Mouse (Mus musculus) hindbrain, embryonic 16.5 days (tissue): ENCODE data around the gene Trmt13. TPM values are rescaled to one million over a fixed set of nuclear protein-coding genes. Genes with fewer than 3 reads are reported as not detected.
"Not testable (repeated sequence)": the region's sequence is repeated elsewhere in the genome, so short reads cannot be mapped to it uniquely, and the experiment has no call there.

Experiments used
- ATAC-seq: fragments of 200-750 bp; cut with Nextera tagmentation; 2 replicates; pipeline ENCODE4 v1.8.0; 2017; ENCODE audit warnings: moderate TSS enrichment, moderate library complexity
- H3K27ac ChIP-seq: fragments of 300-500 bp; sonication (generic); 2 replicates; pipeline ENCODE4 v1.5.1; 2014; ENCODE audit warnings: low read depth, mild to moderate bottlenecking, control low read depth, low read length, moderate library complexity
- H3K27me3 ChIP-seq: fragments of 300-500 bp; sonication (generic); replicated peaks from 2 replicates; pipeline ENCODE4 v1.6.1; 2014; ENCODE audit warnings: low read length; ENCODE audit not compliant: control insufficient read depth, insufficient read depth
- H3K36me3 ChIP-seq: fragments of 300-500 bp; sonication (generic); 2 replicates; pipeline ENCODE4 v1.6.1; 2014; ENCODE audit warnings: mild to moderate bottlenecking, low read length, moderate library complexity, mixed read lengths; ENCODE audit not compliant: control insufficient read depth, insufficient read depth
- H3K4me1 ChIP-seq: fragments of 300-500 bp; sonication (generic); 2 replicates; pipeline ENCODE4 v1.6.1; 2014; ENCODE audit warnings: low read depth, low read length; ENCODE audit not compliant: control insufficient read depth, insufficient read depth
- H3K4me2 ChIP-seq: fragments of 300-500 bp; sonication (generic); 2 replicates; pipeline ENCODE4 v1.6.1; 2014; ENCODE audit warnings: mild to moderate bottlenecking, low read length, control low read depth, moderate library complexity
- H3K4me3 ChIP-seq: fragments of 300-500 bp; sonication (generic); 2 replicates; pipeline ENCODE4 v1.5.1; 2014; ENCODE audit warnings: mild to moderate bottlenecking, low read length, control low read depth, moderate library complexity
- H3K9ac ChIP-seq: fragments of 300-500 bp; sonication (generic); 2 replicates; pipeline ENCODE4 v1.6.1; 2014; ENCODE audit warnings: low read depth, mild to moderate bottlenecking, control low read depth, low read length, moderate library complexity
- H3K9me3 ChIP-seq: fragments of 300-500 bp; sonication (generic); 2 replicates; pipeline ENCODE4 v1.6.1; 2014; ENCODE audit warnings: mild to moderate bottlenecking, low read length, moderate library complexity; ENCODE audit not compliant: control insufficient read depth
- WGBS: fragments of 180-500 bp; shearing (Covaris S2); extraction: QIAGEN DNeasy Blood & Tissue Kit; methylation state at CpG from one replicate; pipeline ENCODE4 v1.1.7; 2014; 5-methylcytosine and 5-hydroxymethylcytosine counted together
- polyA plus RNA-seq: library from polyadenylated mRNA; unstranded; fragments of >200 nt; fragmentation: Nextera tagmentation; extraction: Ambion mirVana; gene quantifications from 2 replicates; pipeline ENCODE4 v1.2.1, GENCODE M21; 2015

Trmt13 gene
- polyA plus RNA-seq, result 22.5 and 25.2 TPM in 2 replicates

GRCm38 (mm10) chr3:116614295-116614892 lies at the start of gene Trmt13:
TSS of gene Trmt13 (minus strand) at chr3:116614587.
- peak; percentile 30; the same call in 1 of the 2 replicates for ATAC-seq
- Histone ChIP-seq H3K36me3 (peaks cover 9% of the 10 kb centered on the region; the same call in 1 of the 2 replicates), H3K9ac (no peak within 1 kb of the TSS), H3K4me3 (no peak within 1 kb of the TSS), H3K4me1 (no peaks in the 10 kb centered on the region), H3K27me3 (no peaks in the 10 kb centered on the region), H3K27ac (peak within 1 kb of the TSS; percentile 12; the same call in 1 of the 2 replicates), H3K9me3 (no peaks in the 10 kb centered on the region), H3K4me2 (no peak within 1 kb of the TSS)
- WGBS, result 75% methylated on average over 10 of the region's 10 CpGs

DNA sequence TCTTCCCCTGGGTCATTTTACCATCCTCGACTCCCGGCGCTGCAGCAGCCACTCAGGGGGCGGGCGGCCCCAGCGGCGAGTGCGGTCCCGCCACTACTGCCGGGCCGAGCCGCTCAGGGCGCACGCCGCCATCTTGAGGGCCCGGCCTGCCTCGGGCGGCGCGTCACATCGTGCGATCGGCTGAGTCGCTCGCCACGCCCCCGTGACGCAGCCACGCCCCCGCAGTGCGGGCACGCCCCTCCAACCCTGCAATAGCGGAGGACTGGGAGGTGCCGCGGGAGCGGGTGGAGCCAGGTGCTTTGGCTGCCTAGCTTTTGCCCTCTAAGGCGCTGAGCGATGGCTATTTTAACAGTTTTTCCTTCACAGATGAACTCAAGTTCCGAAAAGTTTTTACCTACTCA lies 48.1 kb upstream of the Trmt13 start, which contains the start of gene Mfsd14a:
Mfsd14a (minus strand) TSS at position 215 of the 401 bp plus-strand sequence.
- Histone ChIP-seq H3K27ac (peak within 1 kb of the TSS; percentile 97), H3K4me3 (peak within 1 kb of the TSS; percentile 100), H3K36me3 (no peaks in the 10 kb centered on the region), H3K4me2 (peak within 1 kb of the TSS; percentile 73), H3K9me3 (no peaks in the 10 kb centered on the region), H3K27me3 (no peaks in the 10 kb centered on the region), H3K4me1 (peaks cover 26% of the 10 kb centered on the region), H3K9ac (peak within 1 kb of the TSS; percentile 99)
- ATAC-seq, result peak; percentile 99
- under 1% methylated on average over 39 of the region's 39 CpGs for WGBS

GRCm38 (mm10) chr3:116661870-116662414 lies 47.6 kb upstream of the Trmt13 start:
- peak overlapping the region; percentile 65 for H3K4me2 ChIP-seq
- no peaks in the 10 kb centered on the region for H3K9me3 ChIP-seq
- peak overlapping the region; percentile 97 for H3K27ac ChIP-seq
- H3K27me3 ChIP-seq, result no peaks in the 10 kb centered on the region
- WGBS, result under 1% methylated on average over 42 of the region's 68 CpGs
- peak overlapping the region; percentile 100 for H3K4me3 ChIP-seq
- H3K36me3 ChIP-seq, result no peaks in the 10 kb centered on the region
- H3K9ac ChIP-seq, result peak overlapping the region; percentile 99
- ATAC-seq, result peak; percentile 92
- peaks cover 26% of the 10 kb centered on the region for H3K4me1 ChIP-seq

DNA sequence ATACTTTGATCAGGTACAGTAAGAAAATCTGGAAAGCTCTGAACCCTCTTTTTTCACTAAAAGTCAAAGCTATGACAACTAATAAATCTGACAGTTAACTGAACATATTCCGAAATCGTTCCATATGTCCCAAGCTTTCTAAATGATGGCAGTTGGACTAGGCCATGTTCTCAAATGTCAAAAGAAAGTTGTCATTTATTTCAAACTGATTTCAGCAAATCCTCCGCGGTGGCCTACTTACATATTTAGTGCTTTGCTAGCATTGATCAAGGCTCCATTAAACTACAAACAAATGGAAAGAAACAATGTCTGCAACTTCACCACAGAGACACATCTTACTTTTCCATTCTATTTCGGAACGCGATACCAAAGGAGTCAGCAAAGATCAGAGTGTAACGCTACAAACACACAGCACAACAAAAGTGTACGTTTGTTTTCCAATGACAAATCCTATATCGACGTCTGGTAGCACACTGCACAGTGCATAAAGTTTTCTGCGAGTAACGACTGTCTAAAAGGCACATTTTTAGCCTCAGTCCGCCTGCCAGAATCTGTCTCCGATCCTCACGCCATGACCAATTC lies 47.0 kb upstream of the Trmt13 start:
- no peaks in the 10 kb centered on the region for H3K9me3 ChIP-seq
- peak overlapping the region; percentile 97 for H3K27ac ChIP-seq
- H3K4me2 ChIP-seq, result peak overlapping the region; percentile 65
- 7% methylated on average over 16 of the region's 16 CpGs for WGBS
- peak overlapping the region; percentile 100 for H3K4me3 ChIP-seq
- no peak for ATAC-seq
- no peaks in the 10 kb centered on the region for H3K27me3 ChIP-seq
- H3K36me3 ChIP-seq, result no peaks in the 10 kb centered on the region
- peak overlapping the region; percentile 99 for H3K9ac ChIP-seq
- H3K4me1 ChIP-seq, result peaks cover 26% of the 10 kb centered on the region

DNA sequence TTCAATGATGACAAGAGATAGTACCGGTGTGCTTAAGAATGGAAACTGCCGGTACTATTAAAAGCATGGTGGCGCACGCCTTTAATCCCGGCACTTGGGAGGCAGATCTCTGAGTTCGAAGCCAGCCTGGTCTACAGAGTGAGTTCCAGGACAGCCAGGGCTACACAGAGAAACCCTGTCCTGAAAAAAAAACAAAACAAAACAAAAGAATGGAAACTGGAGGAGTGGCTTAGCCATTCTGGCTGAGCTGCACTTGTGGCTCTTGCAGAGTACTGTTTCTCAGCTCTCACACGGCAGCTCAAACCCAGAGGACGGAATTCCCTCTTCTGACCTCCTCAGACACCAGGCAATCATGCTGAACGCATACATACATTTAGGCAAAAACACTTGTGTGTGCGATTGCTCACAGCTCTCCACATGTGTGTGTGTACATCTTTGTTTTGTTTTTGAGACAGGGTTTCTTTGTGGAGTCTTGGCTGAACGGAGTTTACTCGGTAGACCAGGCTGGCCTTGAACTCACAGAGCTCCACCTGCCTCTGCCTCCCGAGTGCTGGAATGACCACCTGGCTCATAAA lies 45.6 kb upstream of the Trmt13 start:
- 82% methylated on average over 13 of the region's 13 CpGs for WGBS
- H3K4me1 ChIP-seq, result peaks cover 26% of the 10 kb centered on the region
- ATAC-seq, result no peak

GRCm38 (mm10) chr3:116658928-116659565 lies 44.7 kb upstream of the Trmt13 start:
- Histone ChIP-seq H3K9me3 (no peaks in the 10 kb centered on the region), H3K4me1 (peaks cover 26% of the 10 kb centered on the region), H3K27ac (no peak overlapping the region), H3K9ac (no peak overlapping the region), H3K4me2 (no peak overlapping the region), H3K4me3 (no peak overlapping the region), H3K36me3 (no peaks in the 10 kb centered on the region), H3K27me3 (no peaks in the 10 kb centered on the region)
- ATAC-seq, result no peak
- 77% methylated on average over 15 of the region's 15 CpGs for WGBS

More for the DNA sequence above, 45.6 kb upstream of the Trmt13 start:
- Histone ChIP-seq H3K36me3 (no peaks in the 10 kb centered on the region), H3K9ac (no peak overlapping the region), H3K4me3 (no peak overlapping the region), H3K4me2 (0 out of 2 replicates have a peak overlapping the region, but pooled peaks have one; percentile 15), H3K27ac (no peak overlapping the region), H3K9me3 (no peaks in the 10 kb centered on the region), H3K27me3 (no peaks in the 10 kb centered on the region)

GRCm38 (mm10) chr3:116656184-116656965 lies 42.0 kb upstream of the Trmt13 start:
- Histone ChIP-seq H3K4me1 (peaks cover 32% of the 10 kb centered on the region), H3K36me3 (no peaks in the 10 kb centered on the region), H3K9ac (no peak overlapping the region), H3K27me3 (no peaks in the 10 kb centered on the region), H3K9me3 (no peaks in the 10 kb centered on the region), H3K4me3 (no peak overlapping the region), H3K27ac (no peak overlapping the region), H3K4me2 (no peak overlapping the region)
- no peak for ATAC-seq
- WGBS, result 75% methylated on average over 7 of the region's 7 CpGs

- H3K9ac ChIP-seq, H3K36me3 ChIP-seq, H3K27me3 ChIP-seq, H3K4me3 ChIP-seq, H3K27ac ChIP-seq, H3K9me3 ChIP-seq, ATAC-seq, H3K4me2 ChIP-seq: not testable (repeated sequence)
- peaks cover 12% of the 10 kb centered on the region for H3K4me1 ChIP-seq
- WGBS, result 96% methylated on average over 11 of the region's 11 CpGs
These were observed 39.7 kb upstream of the Trmt13 start for GRCm38 (mm10) chr3:116654051-116654450.
